Mouse (Mus musculus) layer of hippocampus, postnatal 14 days (tissue): ENCODE results near the gene Sumo1. TPM values are rescaled to one million over a fixed set of nuclear protein-coding genes. Genes with fewer than 3 reads are reported as not detected.

ENCODE experiments used
- DNase-seq, 2 experiments: peaks; one replicate each; pipeline ENCODE4 v3.0.0; 2021 to 2022; ENCODE audit warnings: low spot score in 2 of 2, mixed read lengths in 1 of 2
- total RNA-seq, 2 experiments: library from RNA; stranded (reverse); gene quantifications; 2 replicates each; pipeline ENCODE4 v1.2.3; 2021

Gene Sumo1
- total RNA-seq, 2 experiments from 2014 or later: 101 to 105 TPM

GRCm38 (mm10) chr1:59563581-59563980, 107.1 kb downstream of the Sumo1 start:
- no peak for DNase-seq

DNA sequence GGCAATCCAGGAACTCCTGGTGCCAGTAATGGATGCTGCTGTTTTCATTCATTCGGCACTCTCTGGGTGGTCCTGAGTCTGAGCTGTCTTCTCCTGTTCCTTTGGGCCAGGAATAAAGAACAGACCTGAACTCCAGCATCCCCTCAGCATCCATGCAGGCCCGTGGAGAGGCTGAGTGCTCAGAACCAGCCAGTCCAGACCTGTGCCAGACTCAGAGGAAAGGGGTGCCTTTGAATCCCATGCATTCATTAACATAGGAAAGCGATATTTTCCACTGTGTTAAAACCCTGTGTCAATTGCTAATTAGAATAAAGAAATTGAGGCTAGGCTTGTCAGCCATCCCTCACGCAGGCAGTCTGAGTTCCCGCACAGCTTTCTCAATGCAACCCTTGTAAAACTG, 116.9 kb downstream of the Sumo1 start:
- DNase-seq: no peak

- DNase-seq: no peak
Observed at GRCm38 (mm10) chr1:59550996-59551395, 119.6 kb downstream of the Sumo1 start.

DNA sequence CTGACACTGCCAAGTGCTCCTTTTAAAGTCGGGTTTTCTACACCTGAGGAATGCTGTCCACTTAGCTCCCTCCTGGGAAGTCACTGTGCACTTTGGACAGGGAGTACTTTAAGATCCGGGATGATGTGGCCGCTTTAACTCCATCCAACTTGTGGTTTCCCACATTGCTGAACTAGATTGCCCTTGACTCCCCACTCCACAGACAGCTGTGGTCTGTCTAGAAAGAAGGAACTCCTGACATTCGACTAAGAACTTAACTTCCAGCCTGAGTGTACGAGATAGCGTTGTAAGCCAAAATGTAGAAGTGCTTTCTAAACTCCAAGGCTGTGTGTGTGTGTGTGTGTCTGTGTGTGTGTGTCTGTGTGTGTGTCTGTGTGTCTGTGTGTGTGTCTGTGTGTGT, 120.4 kb downstream of the Sumo1 start:
- DNase-seq: no peak

DNA sequence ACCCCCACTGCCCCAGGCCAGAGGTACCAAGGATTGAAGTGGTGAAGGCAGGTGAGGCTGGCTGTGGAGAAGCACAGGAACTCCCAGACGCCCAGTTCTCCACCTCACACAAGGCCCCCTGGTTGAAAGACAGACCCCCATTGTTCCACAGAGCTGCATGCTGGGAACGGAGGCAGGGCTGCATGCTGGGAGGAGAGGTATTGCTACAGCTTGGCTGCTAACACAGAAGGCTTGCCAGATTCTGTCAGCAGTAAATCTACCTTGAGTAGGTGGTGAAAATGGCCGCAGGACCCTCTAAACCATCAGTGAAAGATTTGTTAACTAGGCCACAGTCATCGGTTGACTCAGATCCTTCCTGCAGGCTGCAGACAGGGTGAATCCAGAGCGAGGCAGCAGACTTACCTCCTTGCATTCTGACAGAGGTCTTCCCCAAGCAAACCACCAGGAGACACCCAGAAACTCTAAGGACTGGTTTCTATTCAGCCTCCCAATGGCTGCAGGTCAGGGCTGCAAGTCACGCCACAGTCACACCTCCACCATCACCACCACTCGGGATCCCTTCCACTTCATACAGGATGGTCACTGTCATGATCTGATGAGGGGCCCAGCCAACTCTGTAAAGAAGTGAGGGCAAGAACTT, 121.5 kb downstream of the Sumo1 start:
- DNase-seq: no peak

DNA sequence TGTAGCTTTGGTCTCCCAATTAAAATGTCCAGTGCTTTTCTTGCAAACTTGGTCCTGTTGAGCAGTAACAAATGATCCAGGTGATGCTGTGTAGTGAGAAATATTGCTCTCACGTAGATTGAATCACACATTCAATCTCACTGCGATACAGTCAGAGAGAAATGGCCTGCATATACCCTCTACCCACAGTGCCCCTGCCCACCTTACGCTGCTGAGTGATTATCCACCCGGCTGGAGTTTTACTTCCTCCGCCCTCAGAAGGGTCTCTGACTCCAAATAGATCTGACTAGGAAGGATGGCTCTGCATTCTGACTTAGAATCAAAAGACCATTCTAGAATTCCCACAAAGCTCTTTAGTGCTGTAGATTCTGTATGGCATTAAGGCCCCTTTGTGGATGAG, 122.1 kb downstream of the Sumo1 start:
- DNase-seq: no peak

DNA sequence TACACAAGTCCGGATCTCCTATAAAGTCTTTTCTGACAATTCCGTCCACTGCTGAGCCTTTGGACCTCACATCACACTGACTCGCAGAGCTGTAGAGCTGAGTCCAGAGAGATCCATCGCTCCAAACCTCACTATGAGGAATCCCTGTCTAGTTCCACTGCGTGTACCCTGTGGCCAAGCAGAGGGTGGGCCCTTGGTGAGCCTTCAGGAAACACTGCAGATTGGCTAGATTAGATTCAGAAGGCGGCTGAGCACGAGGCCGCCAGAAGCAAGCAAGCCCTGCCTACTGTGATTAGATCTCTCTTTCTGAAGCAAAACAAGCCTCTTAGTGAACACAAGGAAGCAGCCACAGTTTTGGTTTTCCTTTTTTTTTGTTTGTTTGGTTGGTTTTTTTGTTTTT, 126.7 kb downstream of the Sumo1 start:
- DNase-seq: no peak

DNA sequence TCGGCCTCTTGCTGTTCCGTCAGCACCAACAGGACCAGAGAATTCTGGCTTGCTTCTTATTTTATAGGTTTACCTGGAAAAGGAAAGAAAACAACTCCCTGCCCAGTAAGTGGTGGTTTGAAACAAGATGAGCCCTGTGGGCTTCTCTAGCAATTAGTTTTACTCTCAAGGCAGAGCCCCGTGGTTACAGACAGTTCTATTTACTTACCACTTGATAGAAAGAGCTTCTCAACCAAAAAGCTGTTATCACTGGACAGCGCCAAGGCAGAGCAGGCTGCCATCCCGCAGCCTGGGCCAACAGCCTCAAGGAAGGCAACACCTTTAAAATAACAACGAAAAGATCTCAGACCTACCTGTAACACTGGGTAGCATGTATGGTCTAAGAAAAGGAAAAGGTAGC, 128.4 kb downstream of the Sumo1 start:
- no peak for DNase-seq

DNA sequence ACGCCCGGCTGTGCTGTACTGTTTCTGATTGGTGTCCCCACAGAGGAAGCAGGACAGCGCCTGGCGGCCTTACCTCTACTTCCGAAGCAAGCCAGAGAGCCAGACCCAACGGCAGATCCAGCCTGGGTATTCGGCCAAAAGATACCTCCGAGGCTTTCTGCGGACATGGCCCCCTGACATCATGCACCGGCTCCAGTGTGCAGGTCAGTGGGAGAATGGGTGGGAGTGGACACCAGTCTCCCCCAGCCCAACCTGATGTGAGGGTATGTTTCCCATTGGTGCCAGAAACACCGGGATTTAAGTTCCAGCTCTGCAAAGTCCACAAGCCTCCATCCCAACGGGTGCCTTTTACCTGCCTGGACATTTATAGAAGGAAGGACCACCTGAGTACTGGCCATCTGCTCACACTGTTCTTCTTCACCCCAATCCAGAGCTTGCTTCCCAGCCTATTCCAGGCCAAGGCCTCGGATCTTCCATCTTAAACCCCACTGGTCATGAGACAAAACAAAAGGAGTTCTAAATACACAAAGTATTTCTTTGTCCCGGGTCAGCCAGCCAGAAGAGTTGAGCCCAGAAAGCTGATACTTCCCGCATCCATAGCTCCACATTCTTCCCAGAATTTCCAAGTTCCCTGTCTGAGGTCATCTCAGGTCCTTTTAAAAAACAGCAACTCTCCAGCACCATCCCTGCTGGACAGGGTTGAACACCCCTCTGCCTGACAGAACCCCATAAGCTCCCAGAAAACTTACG, 129.2 kb downstream of the Sumo1 start:
- DNase-seq: no peak

DNA sequence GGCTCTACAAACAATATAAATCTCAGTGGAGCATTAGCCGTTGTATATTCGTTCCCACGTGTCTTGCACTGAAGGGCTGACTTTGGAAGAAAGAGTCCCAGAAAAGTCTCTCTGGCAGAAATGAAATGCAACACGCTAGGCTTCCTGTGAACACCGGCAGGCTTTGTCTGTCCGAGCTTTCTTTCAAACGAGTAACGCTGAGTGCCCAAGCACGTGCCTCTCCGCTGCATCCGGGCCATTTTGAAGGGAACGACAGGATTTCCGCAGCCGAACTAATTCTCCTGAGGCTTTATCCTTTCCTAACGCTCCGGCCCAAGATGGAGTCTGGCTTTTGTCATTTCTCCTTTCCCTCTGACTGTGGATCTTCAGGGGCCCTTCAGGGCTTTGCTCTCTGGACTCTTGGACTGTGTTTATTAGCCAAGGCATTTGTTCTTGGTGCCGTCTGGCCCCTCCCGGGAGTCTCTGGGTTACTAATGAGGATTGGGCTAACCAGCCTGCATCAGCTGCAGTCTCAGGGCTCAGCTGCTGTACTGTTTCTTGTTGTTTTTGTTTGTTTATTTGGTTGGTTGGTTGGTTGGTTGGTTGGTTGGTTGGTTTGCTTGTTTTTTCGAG, 130.0 kb downstream of the Sumo1 start:
- DNase-seq: no peak

- DNase-seq: no peak
Observed at GRCm38 (mm10) chr1:59538381-59538780, 132.3 kb downstream of the Sumo1 start.

Other genes starting within 250 kb of the Sumo1 start
- gene Fzd7, start 188.4 kb downstream of the Sumo1 start, total RNA-seq: 1 to 10 TPM; 4.7 to 7.0 TPM
- gene Gm973, start 154.6 kb downstream of the Sumo1 start, total RNA-seq: 10 to 100 TPM; 10.2 to 11.5 TPM
- 10 to 100 TPM; 64.1 to 68.6 TPM for gene Nop58, start 14.1 kb upstream of the Sumo1 start, total RNA-seq
- gene Bmpr2, start 92.6 kb upstream of the Sumo1 start, total RNA-seq: 100 to 1,000 TPM in 1 of 2 experiments, 10 to 100 TPM in 1; 94.2 to 102 TPM
- 10 to 100 TPM; 51.4 to 52.5 TPM for gene Fam117b, start 242.2 kb upstream of the Sumo1 start, total RNA-seq